Mouse (Mus musculus) heart, postnatal 36 days (tissue): ENCODE measurements around the gene Prrx2. TPM values are rescaled to one million over a fixed set of nuclear protein-coding genes. Genes with fewer than 3 reads are reported as not detected.

ENCODE experiments used
- DNase-seq, 2 experiments: peaks; one replicate each; pipeline ENCODE4 v3.0.0; 2021 to 2022
- intact Hi-C: fragments of 180-260 bp; cut with DNase I; formaldehyde crosslinking; loops from one replicate; pipeline ENCODE4 v1.15.1; 2025
- total RNA-seq, 2 experiments: library from RNA; stranded (reverse); gene quantifications; 2 replicates each; pipeline ENCODE4 v1.2.3; 2021

Gene Prrx2
- total RNA-seq, 2 experiments from 2014 or later: 0.41 to 1.1 TPM

DNA sequence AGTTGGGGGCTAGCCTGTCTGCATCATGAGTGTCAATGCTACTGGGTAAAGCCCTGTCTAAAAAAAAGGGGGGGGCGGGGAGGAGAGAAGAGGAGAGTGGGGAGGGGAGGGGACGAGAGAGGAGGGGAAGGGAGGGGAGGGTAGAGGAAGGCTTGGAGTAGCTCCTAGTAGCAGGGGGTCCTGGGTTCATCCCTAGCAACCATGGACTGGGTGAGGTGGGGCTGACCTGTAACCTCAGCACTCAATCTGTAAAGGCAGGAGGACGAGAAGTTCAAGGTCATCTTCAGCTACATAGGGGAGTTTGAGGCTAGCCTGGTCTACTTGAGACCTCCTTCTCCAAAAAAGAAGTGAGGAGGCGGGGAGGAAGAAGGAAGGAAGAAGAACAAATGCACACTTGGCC is 27.3 kb downstream of the Prrx2 start:
- intact Hi-C loops: no loop called here
- no peak for DNase-seq

DNA sequence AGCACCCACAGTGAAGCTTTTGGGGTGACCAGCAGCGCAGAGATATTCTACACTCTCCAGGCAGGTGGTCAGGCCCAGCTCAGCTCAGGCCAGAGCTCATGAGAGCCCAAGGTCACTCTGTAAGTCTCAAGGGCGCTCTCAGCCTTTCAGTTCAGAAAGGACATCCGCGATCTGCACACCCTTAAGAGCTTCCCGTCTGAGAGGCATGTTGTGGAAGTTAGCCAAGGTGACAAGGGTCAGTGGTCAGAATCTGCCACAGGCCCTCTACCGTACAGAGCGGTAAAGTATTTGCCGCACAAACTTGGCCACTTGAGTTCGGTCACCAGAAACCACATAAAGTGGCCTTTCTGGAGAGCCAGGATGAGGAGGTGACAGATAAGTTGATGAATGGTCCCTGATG is 28.8 kb downstream of the Prrx2 start:
- no peak for DNase-seq
- intact Hi-C loops: no loop called here

DNA sequence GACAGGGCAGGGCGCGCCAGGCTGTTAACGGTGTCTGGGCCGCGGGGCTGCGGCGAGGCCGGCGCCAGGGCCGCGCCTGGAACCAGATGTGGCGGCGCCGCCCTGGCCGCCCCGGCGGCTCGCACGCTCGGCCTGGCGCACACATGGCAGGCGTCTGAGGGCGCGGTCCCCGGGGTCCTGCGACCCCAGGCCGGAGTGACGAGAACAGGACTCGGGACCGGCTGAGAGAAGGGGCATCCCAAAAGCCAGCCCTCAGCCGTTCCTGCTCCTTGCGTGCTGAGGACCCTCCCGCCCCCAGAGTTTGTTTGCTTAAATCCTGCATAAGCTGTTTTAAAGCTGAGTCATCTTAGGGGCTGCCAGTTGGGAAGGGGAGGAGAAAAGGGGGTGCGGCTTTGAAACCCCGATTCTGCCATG is 30.2 kb downstream of the Prrx2 start:
- peak; percentile 19 to 48 for DNase-seq
- intact Hi-C loops: no loop called here

DNA sequence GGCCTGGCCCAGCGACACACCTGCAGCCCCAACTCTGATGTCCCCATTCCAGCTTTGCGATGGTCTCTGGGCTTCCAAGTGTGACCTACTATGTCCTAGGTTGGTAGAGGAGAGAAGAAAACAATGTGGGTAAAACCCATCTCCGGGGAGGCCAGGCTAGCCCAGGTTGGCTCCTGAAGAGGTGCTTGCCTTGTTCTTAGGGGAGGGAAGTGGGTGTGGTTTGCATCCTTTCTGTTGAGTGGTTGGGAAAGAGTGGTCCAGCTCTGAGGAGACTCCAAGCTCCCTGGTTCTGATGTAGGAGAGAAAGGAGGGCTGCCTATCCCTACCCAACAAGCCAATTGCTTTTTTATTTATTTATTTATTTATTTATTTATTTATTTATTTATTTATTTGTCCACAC is 30.7 kb downstream of the Prrx2 start:
- no peak for DNase-seq
- intact Hi-C loops: no loop called here

DNA sequence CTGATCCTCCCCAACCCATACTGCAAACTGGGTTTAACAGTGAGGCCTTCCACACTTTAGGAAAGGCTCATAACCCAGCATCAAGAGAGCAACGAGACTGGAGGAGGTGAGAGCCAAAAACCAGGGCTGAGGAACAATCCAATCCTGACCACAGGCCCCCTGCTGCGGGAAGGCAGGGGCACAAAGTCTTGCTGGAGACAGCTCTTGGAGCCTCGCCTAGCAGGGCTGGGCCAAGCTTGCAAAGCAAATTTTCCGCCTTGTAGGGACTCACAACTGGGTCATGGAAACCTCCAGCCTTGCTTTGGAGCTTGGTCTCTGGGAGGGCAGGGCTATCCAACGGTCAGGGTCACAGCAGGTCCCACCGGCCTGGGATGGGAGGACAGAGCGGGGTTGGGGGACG is 36.1 kb downstream of the Prrx2 start:
- no peak for DNase-seq
- intact Hi-C loops: no loop called here

DNA sequence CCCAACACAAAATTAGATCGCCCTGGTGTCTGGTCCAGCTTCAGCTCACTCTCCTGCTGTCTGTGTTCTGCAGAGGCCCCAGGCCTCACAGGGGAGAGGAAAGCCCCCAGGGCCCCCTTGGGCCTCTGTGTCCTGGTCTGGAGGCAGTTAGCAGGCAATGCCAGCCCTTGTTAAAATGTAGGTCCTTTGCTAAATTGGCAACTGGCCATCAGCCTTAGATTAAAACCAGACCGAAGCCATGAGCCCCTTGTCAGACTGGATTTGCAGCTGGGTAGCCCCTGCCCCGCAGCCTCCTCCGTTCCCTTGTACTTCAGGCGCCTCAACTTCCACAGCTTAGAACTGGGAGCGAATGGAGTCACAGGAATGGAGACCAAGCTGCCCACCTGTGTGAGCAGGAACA is 37.9 kb downstream of the Prrx2 start:
- intact Hi-C loops: no loop called here
- DNase-seq: no peak

DNA sequence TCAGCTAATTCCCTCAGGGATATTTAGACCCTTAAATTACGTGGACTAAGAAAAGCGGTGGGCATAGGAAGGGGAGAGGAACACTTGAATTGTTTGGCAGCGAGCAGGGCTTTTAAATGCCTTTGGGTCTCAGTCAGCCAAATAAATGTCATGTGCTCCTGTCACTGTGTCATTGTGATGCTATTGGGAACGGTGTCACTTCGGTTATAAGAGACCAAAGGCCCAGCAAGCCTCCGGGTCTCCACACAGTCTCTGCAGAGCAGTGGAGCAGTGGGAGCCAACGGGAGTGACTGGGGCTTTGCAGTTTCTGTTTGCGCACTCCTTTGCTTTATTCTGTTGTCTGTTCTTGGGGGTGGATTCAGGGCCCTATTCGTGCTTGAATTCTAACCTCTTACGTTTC is 39.7 kb downstream of the Prrx2 start:
- intact Hi-C loops: no loop called here
- DNase-seq: no peak

DNA sequence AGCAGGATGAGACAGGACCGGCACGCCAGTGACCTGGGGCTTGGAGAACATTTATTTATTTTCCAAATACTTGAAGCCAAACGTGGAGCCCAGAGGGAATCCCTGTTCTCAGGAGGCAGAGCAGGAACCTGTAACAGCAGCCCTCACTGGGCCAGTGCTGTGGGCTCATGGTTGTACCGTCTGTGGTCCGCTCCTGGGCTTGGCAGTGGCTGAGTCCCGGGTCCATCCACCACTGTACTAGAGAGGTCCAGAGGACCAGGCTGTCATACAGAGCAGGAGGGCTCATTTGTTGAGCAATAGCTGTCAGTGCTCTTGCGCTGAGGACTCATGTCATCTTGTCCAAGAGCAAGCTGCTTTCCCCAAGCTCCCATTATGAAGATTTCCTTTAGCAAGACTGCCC is 40.3 kb downstream of the Prrx2 start:
- no peak for DNase-seq
- intact Hi-C loops: no loop called here

DNA sequence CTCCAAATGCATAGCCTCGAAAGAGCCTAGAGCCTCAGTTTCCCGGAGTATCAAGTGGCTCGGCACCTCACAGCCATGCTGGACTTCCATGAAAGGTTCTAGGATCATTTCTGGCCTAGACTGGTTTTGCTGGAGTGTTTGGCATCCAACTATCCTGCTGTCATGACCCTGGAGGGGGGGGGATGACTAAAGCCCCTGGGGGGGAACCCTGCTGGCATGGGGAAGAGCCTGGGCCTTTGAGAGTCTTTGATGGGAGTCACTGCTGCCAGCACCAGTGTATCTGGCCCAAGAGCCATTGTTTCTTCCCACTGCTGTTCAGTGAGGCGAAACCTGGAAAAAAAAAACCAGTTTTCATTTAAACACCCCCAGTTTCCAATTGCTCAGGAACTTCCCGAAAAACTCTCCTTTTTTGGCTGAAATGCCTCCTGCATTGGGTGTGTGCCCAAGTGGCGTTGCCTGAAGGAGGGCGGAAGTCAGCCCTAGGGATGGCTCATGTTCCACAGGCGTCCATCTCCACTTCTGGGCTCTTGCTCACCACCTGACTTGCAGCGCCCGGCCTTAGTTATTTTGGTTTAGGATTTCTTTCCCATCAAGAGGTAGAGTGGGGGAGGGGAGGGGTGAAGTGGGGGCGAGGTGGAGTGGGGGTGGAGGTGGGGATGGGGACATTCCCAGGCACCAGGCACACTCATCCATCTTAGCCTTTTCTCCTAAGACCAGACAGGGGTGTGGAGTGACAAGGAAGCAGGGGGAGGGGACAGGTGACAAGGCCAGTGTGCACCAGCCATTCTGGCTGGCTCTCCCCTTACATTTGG is 41.1 kb downstream of the Prrx2 start:
- peak in 1 of 2 experiments; percentile 15 for DNase-seq
- intact Hi-C loops: no loop called here

DNA sequence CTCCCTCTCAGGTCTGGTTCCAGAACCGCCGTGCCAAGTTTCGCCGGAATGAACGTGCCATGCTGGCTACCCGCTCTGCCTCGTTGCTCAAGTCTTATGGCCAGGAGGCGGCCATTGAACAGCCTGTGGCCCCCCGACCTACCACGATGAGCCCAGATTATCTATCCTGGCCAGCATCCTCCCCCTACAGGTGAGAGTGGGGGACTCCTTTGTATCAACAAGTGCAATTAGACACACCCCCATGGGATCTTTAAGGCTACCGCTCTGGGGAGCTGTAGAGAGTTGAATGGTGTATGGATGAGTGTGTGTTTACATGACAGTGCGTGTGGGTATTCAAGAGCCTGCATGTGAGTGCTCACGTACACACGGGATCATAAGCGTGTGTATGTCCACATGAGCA is 44.7 kb downstream of the Prrx2 start:
- intact Hi-C loops: no loop called here
- DNase-seq: no peak

DNA sequence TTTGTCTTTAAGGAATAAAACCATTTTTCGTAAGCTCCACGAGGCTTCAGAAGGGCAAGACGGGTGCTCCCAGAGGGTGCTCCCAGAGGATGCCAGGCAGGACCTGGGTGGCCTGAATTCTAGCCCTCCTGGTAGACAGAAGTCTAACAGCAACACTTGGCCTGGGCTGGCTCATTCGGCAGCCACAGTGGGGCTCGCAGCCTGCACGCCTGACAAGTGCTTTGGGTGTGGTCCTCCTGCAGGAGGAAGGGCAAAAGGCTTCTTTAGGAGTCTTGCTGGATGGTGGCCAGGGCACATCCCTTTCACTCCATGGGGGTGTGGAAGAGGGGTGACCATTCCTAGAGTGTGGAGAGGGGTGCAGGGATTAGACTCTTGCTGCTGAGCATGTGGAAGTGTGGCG is 46.4 kb downstream of the Prrx2 start:
- intact Hi-C loops: no loop called here
- DNase-seq: no peak

DNA sequence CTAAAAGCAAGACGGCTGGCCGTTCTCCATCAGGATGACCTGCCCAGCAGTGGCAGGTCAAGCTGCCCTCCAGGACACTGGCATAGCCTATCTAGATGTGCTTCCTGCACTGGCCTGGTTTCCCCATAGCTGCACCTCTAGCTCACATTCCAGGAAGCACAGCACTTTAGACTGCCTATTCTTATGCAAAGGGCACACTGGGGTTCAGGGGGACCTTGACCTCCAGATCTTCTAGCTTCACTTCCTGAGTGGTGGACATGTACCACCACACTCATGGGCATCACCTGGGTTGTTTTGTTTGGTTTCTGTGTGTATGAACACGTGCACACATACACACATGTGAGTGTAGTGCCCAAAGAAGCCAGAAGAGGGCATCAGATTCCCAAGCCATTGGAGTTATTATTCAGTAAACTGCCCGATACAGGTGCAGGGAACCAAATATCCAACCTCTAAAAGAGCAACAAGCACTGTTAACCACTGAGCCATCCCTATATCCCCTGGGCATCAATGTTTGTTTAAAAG is 50.1 kb downstream of the Prrx2 start:
- no peak for DNase-seq
- intact Hi-C loops: no loop called here

DNA sequence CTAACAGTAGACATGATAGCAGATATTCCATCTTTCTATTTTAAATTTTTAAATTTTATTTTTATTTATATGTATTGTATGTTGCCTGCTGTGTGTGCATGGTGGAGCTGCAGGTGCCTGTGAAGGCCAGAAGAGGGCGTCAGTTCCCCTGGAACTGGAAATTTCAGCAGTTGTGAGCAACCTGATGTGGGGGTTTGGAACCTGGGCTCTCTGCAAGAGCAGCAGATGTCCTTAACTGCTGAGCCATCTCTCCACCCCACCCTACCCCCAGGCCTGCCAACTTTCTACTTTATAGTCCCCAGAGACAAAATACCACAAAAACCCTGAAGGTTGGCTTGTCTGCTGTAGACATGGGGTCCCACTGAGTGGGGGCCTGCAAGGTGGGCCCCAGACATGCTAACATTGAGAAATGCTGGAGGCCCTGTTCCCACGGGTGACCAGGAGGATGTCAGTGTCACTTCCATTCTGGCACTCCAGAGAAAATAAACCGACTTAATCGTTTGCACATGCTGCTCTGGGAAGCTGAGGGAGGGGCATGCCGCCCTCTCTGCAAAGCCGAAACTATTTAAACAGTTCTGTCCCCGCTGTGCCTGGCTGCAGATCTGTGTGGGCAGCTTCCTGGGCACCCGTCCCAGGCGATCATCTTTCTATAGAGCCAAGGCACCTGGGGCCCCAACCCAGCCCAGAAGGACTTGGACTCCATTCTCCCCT is 50.8 kb downstream of the Prrx2 start:
- intact Hi-C loops: no loop called here
- no peak for DNase-seq

DNA sequence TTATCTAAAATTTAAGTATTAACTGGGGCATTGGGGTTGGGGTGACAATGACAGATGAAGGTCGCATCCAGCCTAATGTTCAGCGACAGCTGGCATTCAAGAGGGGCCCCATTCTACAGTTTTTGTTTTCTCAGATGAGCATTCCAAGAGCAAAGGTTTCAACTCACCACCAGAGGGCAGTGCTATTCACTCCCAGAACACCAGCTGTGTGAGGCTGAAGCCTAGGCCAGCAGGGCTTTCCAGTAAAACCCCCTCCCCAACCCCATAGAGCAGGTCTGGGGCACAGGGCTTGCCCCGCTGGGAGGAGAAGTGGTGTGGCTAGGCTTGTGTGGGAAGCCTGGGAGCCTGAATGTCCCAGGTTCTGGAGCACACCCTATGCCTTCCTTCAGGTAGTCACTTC is 56.2 kb downstream of the Prrx2 start:
- intact Hi-C loops: loop anchor here (1.0 kb wide), 1 partner anchor 43 kb away; no protein-coding TSS in a partner anchor
- DNase-seq: peak; percentile 47 to 54

DNA sequence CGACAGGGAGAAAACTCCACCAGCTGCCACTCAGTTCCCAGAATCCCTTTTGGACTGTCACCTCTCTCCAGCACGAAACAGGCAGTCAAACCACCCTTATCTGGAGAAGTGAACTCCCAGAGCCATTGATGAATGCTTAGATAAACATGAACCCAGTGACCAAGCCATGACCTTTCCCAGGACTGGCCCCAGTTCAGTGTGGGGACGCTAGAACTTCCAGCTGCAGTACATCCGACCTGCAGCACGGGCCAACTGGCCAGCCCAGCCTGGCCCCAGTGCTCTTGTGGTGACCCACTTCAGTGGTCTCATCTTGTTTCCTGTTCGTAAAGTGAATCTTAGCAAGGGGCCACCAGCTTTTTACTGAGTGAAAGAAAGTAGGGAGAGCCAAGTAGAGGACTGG is 58.6 kb downstream of the Prrx2 start:
- intact Hi-C loops: no loop called here
- DNase-seq: no peak

DNA sequence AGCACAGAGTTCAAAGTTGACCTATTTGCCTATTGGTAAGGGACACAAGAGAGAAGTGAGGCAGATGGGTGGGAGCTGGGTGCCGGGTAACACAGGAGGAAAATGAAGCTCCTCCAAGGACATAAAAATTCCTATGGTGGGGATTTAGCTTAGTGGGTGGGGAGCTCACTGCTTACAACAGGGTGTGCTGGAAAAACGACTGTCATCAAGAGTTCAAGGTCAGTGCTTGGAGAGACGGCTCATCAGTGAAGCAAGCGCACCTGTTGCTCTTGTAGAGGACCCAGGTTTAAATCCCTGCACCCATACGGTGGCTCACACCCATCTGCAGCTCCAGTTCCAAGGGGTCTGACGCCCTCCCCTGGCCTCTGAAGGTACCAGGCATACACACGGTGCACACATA is 59.2 kb downstream of the Prrx2 start:
- no peak for DNase-seq
- intact Hi-C loops: no loop called here

DNA sequence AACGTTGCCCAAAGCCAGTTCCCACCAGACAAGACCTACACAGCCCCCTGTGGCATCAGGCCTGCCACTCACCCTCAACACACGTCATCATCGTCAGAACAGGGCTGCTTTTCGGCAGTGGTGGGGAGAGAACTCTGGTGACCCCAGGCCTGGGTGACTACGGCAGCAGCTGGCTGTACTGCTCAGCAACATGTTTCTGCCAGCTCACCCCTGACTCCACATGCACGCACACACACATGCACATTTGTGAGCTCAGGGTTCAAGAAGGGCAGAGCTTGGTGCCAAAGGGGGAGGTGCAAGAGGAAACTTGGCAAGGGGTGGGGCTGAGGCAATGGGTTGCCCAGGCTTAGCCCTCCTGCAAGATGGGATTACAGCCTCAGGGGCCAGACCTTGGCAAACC is 62.5 kb downstream of the Prrx2 start:
- intact Hi-C loops: no loop called here
- no peak for DNase-seq

DNA sequence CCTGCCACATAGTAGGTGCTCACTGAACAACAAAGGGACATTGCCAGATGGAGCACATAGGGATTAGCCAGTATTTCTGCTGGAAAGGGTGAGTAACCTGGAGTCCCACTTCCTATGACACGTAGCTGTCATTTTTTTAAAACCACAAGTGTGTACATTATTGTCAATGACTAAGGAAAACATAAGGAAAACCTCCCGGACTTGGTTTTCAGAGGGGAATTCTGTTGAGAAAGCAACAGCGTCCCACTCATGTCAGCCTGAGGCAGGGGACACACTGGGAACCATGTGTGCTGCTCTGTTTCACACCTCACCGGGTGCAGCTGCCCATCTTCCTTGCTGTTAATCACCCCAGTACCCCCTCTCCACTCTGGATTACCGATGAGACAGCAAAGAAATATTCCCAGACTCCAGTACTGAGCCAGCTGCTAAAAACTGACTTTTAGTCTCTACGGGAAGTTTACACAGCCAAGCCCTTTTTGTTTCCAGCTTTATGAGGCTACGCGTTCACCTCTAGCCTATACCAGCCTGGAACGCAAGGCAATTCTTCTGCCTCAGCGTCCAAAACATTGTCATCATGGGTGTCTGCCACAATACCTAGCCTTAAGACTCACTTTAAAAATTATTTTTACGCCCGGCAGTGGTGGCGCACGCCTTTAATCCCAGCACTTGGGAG is 64.8 kb downstream of the Prrx2 start:
- intact Hi-C loops: no loop called here
- DNase-seq: no peak

DNA sequence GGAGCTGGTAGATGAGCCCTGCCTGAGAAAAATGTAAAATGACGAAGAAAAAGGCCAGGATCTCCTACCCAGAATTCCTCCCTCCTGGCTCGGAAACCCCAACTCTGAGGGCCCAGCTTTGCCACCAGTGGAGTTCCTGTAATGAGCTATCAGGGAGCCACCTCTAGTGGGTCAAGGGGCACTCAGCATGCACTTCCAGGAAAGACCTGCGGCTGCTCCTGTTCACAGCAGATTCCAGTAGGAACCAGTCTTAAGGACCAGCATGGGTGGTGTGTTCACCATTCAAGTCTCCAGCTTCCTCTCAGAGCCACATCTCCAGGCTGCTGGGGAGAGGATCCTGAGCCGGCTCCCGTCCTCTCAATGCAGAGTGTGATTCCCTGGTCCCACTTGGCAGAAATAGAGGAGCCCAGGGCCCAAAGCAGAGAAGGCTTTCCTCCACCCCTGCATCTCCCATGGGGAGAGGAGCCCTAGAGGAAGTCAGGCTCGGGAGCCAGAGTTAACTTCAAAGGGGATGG is 66.9 kb downstream of the Prrx2 start:
- no peak for DNase-seq
- intact Hi-C loops: no loop called here

DNA sequence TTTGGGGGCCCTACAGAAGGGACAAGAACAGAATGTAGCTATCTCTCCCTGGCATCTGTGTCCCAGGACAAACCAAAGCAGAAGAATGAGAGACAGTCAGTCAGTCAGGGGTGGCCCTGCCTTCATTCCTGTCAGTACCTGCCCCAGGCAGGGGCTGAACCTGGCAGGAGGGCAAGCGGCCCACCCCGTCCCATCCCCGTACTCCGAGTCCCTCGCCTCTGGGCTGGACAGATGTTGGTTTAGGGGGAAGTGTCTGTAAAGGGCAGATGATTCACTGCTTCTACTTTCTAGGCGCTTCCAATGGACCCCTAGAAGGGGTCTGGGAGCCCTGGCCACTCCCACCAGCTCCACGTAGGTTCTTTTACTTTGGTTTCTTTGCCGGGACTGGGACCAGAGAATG is 67.5 kb downstream of the Prrx2 start:
- intact Hi-C loops: no loop called here
- DNase-seq: no peak
